Mouse (Mus musculus) urinary bladder, adult 18-20 months (tissue): ENCODE measurements around the gene Prl3d1.
"Not testable (repeated sequence)": the region's sequence is repeated elsewhere in the genome, so short reads cannot be mapped to it uniquely, and the experiment has no call there.

Source experiments
- DNase-seq, 2 experiments: peaks; one replicate each; pipeline ENCODE4 v3.0.0; 2022; ENCODE audit warnings: low spot score in 2 of 2, mixed read lengths in 2 of 2

The Prl3d1 gene

DNA sequence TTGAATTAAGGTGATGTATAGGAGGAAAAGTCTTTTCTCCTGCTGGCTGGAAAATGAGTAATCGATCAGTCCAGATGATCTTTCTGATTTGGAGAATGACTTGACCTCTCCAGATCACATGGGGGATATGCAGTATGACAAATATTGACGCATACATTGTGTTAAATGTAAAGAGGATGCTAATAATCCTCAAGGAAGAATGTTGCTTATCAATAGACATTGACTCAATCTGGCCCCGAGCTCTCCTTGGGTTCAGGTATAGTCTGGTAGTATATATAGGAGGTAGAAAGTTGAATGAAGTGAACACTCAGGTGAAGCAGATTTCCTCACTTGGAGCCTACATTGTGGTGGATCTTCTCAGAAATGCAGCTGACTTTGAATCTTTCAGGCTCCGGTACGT lies at the start of gene Prl3d1:
TSS of gene Prl3d1 (plus strand) at position 301 of the 400 bp plus-strand sequence.
- DNase-seq = not testable (repeated sequence)

DNA sequence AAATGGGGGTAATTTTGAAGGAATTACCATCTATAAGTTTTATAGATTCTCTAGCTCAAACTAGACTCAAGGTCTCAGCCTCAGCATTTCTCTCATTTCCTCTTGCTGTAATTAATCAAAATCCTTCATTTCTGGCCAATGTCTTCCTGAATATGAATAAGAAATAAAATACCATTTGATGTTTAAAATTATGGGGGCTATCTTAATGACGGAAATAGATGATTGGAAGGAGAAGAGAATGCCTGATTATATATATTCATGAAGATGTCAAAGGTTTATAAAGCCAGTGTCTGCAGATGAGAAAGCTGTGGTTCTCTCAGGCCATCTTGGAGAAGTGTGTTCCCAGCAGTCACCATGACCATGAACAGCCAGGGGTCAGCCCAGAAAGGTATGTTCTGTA lies 36.7 kb upstream of the Prl3d1 start, which contains the start of gene Prl:
TSS of gene Prl (plus strand) at position 301 of the 400 bp plus-strand sequence.
- no peak for DNase-seq

DNA sequence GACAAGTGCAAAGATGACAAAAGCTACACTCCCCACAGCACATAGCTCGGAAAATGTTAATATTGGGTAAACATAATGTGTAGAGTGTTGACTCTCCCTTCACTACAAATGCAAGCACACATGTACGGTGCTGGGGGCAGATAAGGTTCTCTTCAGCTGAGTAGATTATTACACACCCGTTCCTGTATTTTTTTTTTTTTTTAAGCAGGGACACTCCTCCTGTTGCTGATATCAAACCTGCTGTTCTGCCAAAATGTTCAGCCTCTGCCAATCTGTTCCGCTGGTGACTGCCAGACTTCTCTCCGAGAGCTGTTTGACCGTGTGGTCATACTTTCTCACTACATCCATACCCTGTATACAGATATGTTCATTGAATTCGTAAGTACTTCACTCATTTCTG lies 34.8 kb upstream of the Prl3d1 start:
- no peak for DNase-seq

DNA sequence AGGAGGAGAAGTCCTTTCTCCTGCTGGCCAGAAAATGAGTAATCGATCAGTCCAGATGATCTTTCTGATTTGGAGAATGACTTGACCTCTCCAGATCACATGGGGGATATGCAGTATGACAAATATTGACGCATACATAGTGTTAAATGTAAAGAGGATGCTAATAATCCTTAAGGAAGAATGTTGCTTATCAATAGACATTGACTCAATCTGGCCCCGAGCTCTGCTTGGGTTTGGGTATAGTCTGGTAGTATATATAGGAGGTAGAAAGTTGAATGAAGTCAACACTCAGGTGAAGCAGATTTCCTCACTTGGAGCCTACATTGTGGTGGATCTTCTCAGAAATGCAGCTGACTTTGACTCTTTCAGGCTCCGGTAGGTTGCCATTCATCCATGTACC lies 27.4 kb downstream of the Prl3d1 start, which contains the start of gene Prl3d2:
TSS of gene Prl3d2 (plus strand) at position 301 of the 400 bp plus-strand sequence.
- not testable (repeated sequence) for DNase-seq

DNA sequence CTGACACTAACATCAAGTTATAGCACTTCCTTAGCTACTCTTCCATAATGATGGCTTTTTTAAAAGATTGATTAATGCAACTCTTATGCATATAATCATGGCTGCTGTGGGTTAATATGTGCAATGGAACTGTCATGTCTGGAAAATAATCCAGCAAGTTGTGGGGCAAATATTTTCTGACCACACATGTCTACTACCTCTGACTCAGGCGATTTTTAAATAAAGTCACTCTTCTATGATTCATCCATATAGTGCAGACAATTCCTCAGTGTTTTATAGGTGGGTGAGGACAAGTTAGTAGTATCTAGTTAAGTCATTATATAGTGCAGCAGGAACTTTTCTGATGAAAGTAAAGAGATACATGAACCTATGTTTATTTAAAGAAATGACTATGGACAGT lies 54.3 kb downstream of the Prl3d1 start:
- no peak for DNase-seq
